Mouse (Mus musculus): ENCODE measurements around the gene Iqschfp. TPM values are rescaled to one million over a fixed set of nuclear protein-coding genes. Genes with fewer than 3 reads are reported as not detected.
A peak's percentile ranks its signal among the peaks of the same experiment; 100 is the strongest.

Gene Iqschfp
- polyA plus RNA-seq, 1 experiment from 2014 or later: not detected

DNA sequence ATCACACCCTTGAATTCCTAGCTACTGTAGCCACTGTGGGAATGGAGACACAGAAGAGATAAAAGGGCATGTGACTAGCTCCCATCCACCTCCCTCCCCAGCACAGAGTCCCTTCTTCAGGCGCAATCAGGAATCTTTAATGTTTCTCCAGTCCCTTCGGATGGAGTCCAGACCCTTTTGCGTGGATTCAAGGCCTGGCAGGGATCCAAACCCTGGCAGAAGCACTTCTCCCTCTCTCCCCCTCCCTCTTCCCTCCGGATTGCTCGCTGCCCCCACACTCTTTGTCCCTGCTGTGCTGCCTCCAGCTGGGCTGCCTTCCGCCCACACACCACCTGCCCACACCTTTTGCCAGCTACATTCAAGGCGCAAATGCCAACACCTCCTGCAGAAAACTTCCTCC lies 684.4 kb downstream of the Iqschfp start:
- ATAC-seq (ENCODE audit: low read depth): peak; percentile 61

DNA sequence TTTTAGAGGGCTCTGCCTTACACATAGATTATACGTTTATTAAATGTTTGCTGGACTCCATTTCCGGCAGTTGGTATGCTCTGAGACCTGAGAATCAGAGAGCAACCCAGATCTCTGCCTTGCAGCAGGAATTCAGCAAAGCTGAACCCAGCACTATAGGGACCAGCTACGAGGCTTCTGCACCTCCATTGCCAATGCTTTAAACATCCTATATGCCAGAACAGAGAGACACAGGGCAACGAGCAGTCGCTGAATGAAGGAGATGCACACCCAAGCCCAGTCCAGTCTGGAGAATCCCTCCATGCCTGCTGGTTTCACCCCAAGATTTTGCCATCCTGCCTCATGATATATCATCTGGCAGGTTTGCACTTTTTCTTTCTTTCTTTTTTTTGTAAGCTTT lies 684.9 kb downstream of the Iqschfp start:
- H3K4me1 ChIP-seq (replicated peaks; ENCODE audit: control insufficient read depth, insufficient read depth, low read length): peaks cover 28% of the 10 kb centered on the region
- H3K9ac ChIP-seq (ENCODE audit: low read length): no peak overlapping the region; the same call in 1 of the 2 replicates
- H3K9me3 ChIP-seq (ENCODE audit: control insufficient read depth, low read length): no peaks in the 10 kb centered on the region
- H3K4me3 ChIP-seq (ENCODE audit: low read length): no peak overlapping the region
- H3K27ac ChIP-seq (ENCODE audit: low read length): 0 out of 2 replicates have a peak overlapping the region, but pooled peaks have one; percentile 13
- no peaks in the 10 kb centered on the region for H3K36me3 ChIP-seq (ENCODE audit: control insufficient read depth, insufficient read depth, low read length)
- no peaks in the 10 kb centered on the region for H3K27me3 ChIP-seq (ENCODE audit: control insufficient read depth, insufficient read depth, low read depth, low read length)
- no peak for ATAC-seq (ENCODE audit: low read depth)
- no peak overlapping the region for H3K4me2 ChIP-seq (ENCODE audit: low read depth, low read length)
- WGBS: 44% methylated on average over 5 of the region's 5 CpGs

More for the DNA sequence above, 684.4 kb downstream of the Iqschfp start:
- peaks cover 29% of the 10 kb centered on the region for H3K4me1 ChIP-seq (replicated peaks; ENCODE audit: control insufficient read depth, insufficient read depth, low read length)
- H3K4me2 ChIP-seq (ENCODE audit: low read depth, low read length): no peak overlapping the region
- H3K9ac ChIP-seq (ENCODE audit: low read length): no peak overlapping the region; the same call in 1 of the 2 replicates
- 8% methylated on average over 7 of the region's 7 CpGs for WGBS
- no peaks in the 10 kb centered on the region for H3K36me3 ChIP-seq (ENCODE audit: control insufficient read depth, insufficient read depth, low read length)
- H3K27me3 ChIP-seq (ENCODE audit: control insufficient read depth, insufficient read depth, low read depth, low read length): no peaks in the 10 kb centered on the region
- 0 out of 2 replicates have a peak overlapping the region, but pooled peaks have one; percentile 13 for H3K27ac ChIP-seq (ENCODE audit: low read length)
- no peaks in the 10 kb centered on the region for H3K9me3 ChIP-seq (ENCODE audit: control insufficient read depth, low read length)
- H3K4me3 ChIP-seq (ENCODE audit: low read length): no peak overlapping the region

DNA sequence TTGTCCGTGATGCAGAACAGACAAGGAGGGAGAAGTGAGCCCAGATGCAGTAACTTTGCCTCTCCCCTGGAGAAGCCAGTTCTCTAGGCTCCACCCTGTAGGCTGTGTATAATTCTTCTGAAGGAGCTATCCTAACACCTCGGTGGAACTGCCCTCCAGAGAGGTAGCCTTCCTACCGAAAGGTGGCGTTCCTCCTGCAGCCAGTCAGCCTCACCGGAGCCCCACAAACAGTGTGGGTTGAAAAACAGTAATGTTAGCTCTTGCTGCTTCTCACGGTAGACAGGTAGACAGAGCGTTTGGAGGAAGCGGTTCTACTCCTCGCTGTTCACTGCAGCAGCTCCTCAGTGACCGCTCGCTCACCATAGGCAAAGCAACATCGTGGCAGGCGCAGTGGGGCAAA lies 689.6 kb downstream of the Iqschfp start:
- Histone ChIP-seq H3K9me3 (ENCODE audit: control insufficient read depth, low read length) (no peaks in the 10 kb centered on the region), H3K4me1 (replicated peaks; ENCODE audit: control insufficient read depth, insufficient read depth, low read length) (peaks cover 29% of the 10 kb centered on the region), H3K27me3 (ENCODE audit: control insufficient read depth, insufficient read depth, low read depth, low read length) (no peaks in the 10 kb centered on the region), H3K9ac (ENCODE audit: low read length) (no peak overlapping the region), H3K27ac (ENCODE audit: low read length) (no peak overlapping the region), H3K36me3 (ENCODE audit: control insufficient read depth, insufficient read depth, low read length) (no peaks in the 10 kb centered on the region), H3K4me3 (ENCODE audit: low read length) (no peak overlapping the region), H3K4me2 (ENCODE audit: low read depth, low read length) (no peak overlapping the region)
- 64% methylated on average over 13 of the region's 13 CpGs for WGBS
- ATAC-seq (ENCODE audit: low read depth): no peak

DNA sequence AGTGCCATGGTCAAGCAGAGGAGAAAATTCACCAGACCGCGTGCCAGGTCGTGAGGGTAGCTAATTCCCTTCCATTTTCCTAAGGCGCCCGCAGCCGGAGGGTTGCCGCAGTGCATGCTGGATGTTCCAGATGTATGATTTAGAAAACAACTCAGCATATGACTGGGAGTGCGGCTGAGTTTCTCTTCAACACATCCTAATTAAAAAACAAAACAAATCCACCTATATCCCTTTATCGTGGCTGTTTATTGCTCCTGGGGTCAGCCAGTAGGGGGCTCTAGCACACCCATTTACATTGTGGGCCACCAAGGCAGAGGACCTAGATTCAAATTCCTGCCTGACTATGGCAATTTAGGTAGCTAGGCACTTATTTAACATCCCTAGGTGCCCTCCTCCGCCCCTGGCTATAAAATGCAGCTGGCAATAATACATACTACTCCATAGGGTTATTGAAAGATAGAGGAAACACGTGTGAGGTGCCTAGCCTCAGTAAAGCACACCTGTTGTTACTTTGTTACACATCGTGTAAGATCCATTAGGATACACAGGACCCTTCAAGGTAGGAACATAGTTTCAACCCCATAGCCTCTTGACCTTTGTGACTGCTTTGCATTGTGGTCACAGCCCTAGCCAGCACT lies 690.2 kb downstream of the Iqschfp start:
- H3K9me3 ChIP-seq (ENCODE audit: control insufficient read depth, low read length): no peaks in the 10 kb centered on the region
- H3K27ac ChIP-seq (ENCODE audit: low read length): peak overlapping the region; percentile 98
- no peak overlapping the region for H3K4me2 ChIP-seq (ENCODE audit: low read depth, low read length)
- 73% methylated on average over 12 of the region's 12 CpGs for WGBS
- H3K27me3 ChIP-seq (ENCODE audit: control insufficient read depth, insufficient read depth, low read depth, low read length): no peaks in the 10 kb centered on the region
- ATAC-seq (ENCODE audit: low read depth): no peak
- H3K4me1 ChIP-seq (replicated peaks; ENCODE audit: control insufficient read depth, insufficient read depth, low read length): peaks cover 27% of the 10 kb centered on the region
- no peak overlapping the region for H3K4me3 ChIP-seq (ENCODE audit: low read length)
- H3K36me3 ChIP-seq (ENCODE audit: control insufficient read depth, insufficient read depth, low read length): no peaks in the 10 kb centered on the region
- H3K9ac ChIP-seq (ENCODE audit: low read length): no peak overlapping the region

DNA sequence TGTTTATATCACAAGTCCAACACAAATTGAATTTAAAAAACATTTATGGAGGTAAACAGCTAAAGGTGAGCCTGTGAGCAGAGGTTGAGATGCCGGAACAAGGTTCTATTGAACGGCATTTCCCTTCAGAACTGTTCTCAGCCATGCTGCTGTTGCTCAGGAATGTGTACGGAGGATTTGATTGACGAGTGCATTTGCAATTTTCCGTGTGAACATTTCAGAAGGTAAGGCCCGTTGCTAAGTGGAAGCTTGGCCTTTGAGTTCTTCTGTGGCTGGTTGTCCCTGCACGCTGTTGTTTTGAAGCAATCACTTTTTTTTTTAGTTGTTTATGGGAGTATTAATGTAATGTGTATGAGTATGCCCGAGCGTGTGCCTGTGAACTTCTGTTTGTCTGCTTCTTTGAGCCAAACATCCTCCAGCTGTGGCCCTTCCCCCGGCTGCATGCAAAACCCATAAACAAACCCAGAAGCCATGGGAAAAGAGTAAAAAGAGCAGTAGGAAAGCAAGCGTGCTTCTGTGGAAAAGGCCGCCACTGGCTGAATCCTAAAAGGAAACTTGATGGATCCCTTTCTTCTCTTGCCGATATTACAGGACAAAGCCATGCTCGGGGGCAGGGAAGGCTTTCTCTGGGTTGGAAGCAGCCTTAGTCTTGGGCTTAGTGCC lies 691.1 kb downstream of the Iqschfp start:
- peak; percentile 82 for ATAC-seq (ENCODE audit: low read depth)

DNA sequence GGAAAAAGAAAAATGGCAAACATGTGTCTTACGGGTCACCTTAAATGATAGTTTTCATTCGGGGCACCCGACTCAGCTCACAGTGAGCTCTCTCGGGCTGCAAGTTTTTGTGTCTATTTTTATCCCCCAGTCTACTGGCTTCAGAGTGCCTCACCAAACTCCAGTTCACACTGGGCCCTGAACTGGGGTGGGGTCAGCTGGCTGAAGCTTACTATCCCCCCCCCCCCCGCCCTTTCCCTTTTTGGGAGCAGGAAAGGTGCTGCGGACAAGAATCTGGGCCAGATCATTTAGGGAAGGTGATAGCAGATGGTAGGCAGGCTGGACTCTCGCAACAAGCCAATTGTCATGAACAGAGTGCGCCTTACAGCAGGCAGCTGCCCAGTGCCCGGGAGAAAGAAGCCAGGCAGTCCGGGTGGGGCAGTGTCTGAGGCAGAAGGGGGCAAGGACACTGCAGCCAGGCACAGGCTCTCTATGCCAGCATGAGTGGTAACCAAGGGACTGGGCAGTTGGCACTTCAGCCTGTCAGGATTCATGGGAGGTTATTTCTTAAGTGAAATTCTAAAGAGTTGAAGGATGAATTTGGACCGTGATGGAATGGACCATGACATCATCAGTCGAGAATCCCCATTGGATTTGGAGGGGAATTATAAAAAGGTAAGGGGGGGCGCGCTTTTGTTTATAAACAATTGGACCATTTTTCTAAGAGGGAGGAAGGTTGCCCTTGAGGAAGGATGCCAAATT lies 691.9 kb downstream of the Iqschfp start:
- peak overlapping the region; percentile 4; the same call in 1 of the 2 replicates for H3K4me3 ChIP-seq (ENCODE audit: low read length)
- H3K36me3 ChIP-seq (ENCODE audit: control insufficient read depth, insufficient read depth, low read length): no peaks in the 10 kb centered on the region
- H3K9ac ChIP-seq (ENCODE audit: low read length): peak overlapping the region; percentile 50
- H3K4me2 ChIP-seq (ENCODE audit: low read depth, low read length): peak overlapping the region; percentile 52
- WGBS: 29% methylated on average over 14 of the region's 14 CpGs
- no peaks in the 10 kb centered on the region for H3K27me3 ChIP-seq (ENCODE audit: control insufficient read depth, insufficient read depth, low read depth, low read length)
- peak overlapping the region; percentile 98 for H3K27ac ChIP-seq (ENCODE audit: low read length)
- no peaks in the 10 kb centered on the region for H3K9me3 ChIP-seq (ENCODE audit: control insufficient read depth, low read length)
- H3K4me1 ChIP-seq (replicated peaks; ENCODE audit: control insufficient read depth, insufficient read depth, low read length): peaks cover 27% of the 10 kb centered on the region
- peak; percentile 82 for ATAC-seq (ENCODE audit: low read depth)

More for the DNA sequence above, 691.1 kb downstream of the Iqschfp start:
- peak overlapping the region; percentile 52 for H3K4me2 ChIP-seq (ENCODE audit: low read depth, low read length)
- 7% methylated on average over 14 of the region's 14 CpGs for WGBS
- no peaks in the 10 kb centered on the region for H3K9me3 ChIP-seq (ENCODE audit: control insufficient read depth, low read length)
- peaks cover 27% of the 10 kb centered on the region for H3K4me1 ChIP-seq (replicated peaks; ENCODE audit: control insufficient read depth, insufficient read depth, low read length)
- peak overlapping the region; percentile 98 for H3K27ac ChIP-seq (ENCODE audit: low read length)
- no peaks in the 10 kb centered on the region for H3K27me3 ChIP-seq (ENCODE audit: control insufficient read depth, insufficient read depth, low read depth, low read length)
- peak overlapping the region; percentile 50 for H3K9ac ChIP-seq (ENCODE audit: low read length)
- H3K36me3 ChIP-seq (ENCODE audit: control insufficient read depth, insufficient read depth, low read length): no peaks in the 10 kb centered on the region
- peak overlapping the region; percentile 16; the same call in 1 of the 2 replicates for H3K4me3 ChIP-seq (ENCODE audit: low read length)

DNA sequence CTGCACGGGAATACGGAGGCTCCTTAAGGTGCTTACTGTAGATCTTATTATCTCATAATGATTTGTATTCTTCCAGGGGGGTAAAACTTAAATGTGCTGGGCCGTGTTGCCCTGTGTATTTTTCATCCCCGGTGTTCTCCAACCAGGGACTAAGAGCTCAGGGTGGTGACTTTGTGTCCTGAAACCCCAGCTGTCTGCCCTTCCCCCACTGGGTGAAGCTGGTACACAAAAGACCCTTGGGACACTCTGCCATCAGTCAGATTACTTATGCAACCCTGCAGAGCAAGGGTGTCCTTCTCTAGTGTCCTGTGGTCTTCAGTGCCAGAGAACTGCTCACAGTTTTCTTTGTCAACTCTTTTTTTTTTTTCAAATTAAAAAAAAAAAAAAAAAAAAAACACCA lies 693.2 kb downstream of the Iqschfp start:
- ATAC-seq (ENCODE audit: low read depth): no peak
- Histone ChIP-seq H3K4me3 (ENCODE audit: low read length) (no peak overlapping the region), H3K9ac (ENCODE audit: low read length) (no peak overlapping the region), H3K27ac (ENCODE audit: low read length) (no peak overlapping the region), H3K27me3 (ENCODE audit: control insufficient read depth, insufficient read depth, low read depth, low read length) (no peaks in the 10 kb centered on the region), H3K36me3 (ENCODE audit: control insufficient read depth, insufficient read depth, low read length) (no peaks in the 10 kb centered on the region), H3K9me3 (ENCODE audit: control insufficient read depth, low read length) (no peaks in the 10 kb centered on the region), H3K4me1 (replicated peaks; ENCODE audit: control insufficient read depth, insufficient read depth, low read length) (peaks cover 29% of the 10 kb centered on the region), H3K4me2 (ENCODE audit: low read depth, low read length) (no peak overlapping the region)
- WGBS: 67% methylated on average over 4 of the region's 4 CpGs

DNA sequence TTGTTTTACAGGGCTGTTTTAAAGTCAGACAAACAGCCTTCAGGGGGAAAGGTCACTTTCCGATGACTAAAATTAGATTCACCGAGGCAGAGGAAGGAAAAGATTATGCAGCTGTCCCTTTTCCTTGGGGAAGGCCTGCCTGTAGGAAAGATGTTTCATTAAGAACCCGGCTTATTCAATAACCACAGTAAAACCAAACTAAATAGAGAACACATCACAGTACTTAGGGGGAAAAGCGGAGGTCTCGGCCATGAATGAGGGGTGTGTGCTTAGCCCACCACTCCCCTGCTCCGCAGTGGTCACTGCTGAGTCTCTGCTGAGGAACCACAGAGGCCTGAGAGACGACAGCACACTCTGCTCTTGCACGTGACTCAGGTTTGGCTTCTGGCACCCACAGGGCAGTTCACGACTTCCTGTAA lies 694.6 kb downstream of the Iqschfp start:
- ATAC-seq (ENCODE audit: low read depth): no peak
- H3K27me3 ChIP-seq (ENCODE audit: control insufficient read depth, insufficient read depth, low read depth, low read length): no peaks in the 10 kb centered on the region
- H3K27ac ChIP-seq (ENCODE audit: low read length): no peak overlapping the region
- H3K9me3 ChIP-seq (ENCODE audit: control insufficient read depth, low read length): no peaks in the 10 kb centered on the region
- H3K4me3 ChIP-seq (ENCODE audit: low read length): no peak overlapping the region
- no peak overlapping the region for H3K9ac ChIP-seq (ENCODE audit: low read length)
- peaks cover 34% of the 10 kb centered on the region for H3K4me1 ChIP-seq (replicated peaks; ENCODE audit: control insufficient read depth, insufficient read depth, low read length)
- 44% methylated on average over 9 of the region's 9 CpGs for WGBS
- no peak overlapping the region for H3K4me2 ChIP-seq (ENCODE audit: low read depth, low read length)
- no peaks in the 10 kb centered on the region for H3K36me3 ChIP-seq (ENCODE audit: control insufficient read depth, insufficient read depth, low read length)

Measured in lung, embryonic 16.5 days (tissue).